Mouse (Mus musculus) lung, postnatal 0 days (tissue): ENCODE measurements around the gene Skil. TPM values are rescaled to one million over a fixed set of nuclear protein-coding genes. Genes with fewer than 3 reads are reported as not detected.
"Not testable (repeated sequence)": the region's sequence is repeated elsewhere in the genome, so short reads cannot be mapped to it uniquely, and the experiment has no call there.

Experiments
- ATAC-seq: fragments of 200-750 bp; cut with Nextera tagmentation; 2 replicates; pipeline ENCODE4 v1.8.0; 2017; ENCODE audit warnings: moderate library complexity
- DNase-seq: peaks from one replicate; pipeline ENCODE4 v3.0.0-alpha.2; 2016; ENCODE audit warnings: low spot score
- H3K27ac ChIP-seq: fragments of 300-500 bp; sonication (generic); 2 replicates; pipeline ENCODE4 v1.5.1; 2014; ENCODE audit warnings: antibody characterized with exemption, mild to moderate bottlenecking, low read length, mixed read lengths
- H3K27me3 ChIP-seq: fragments of 300-500 bp; sonication (generic); replicated peaks from 2 replicates; pipeline ENCODE4 v1.6.1; 2014; ENCODE audit warnings: low read length, mixed read lengths; ENCODE audit not compliant: insufficient read depth
- H3K36me3 ChIP-seq: fragments of 300-500 bp; sonication (generic); 2 replicates; pipeline ENCODE4 v1.6.1; 2014; ENCODE audit warnings: low read length, mixed read lengths; ENCODE audit not compliant: insufficient read depth
- H3K4me1 ChIP-seq: fragments of 300-500 bp; sonication (generic); 2 replicates; pipeline ENCODE4 v1.6.1; 2014; ENCODE audit warnings: antibody characterized with exemption, low read depth, low read length, mixed read lengths; ENCODE audit not compliant: insufficient read depth
- H3K4me2 ChIP-seq: fragments of 300-500 bp; sonication (generic); replicated peaks from 2 replicates; pipeline ENCODE4 v1.6.1; 2014; ENCODE audit warnings: low read depth, mild to moderate bottlenecking, low read length, moderate library complexity, mixed read lengths
- H3K4me3 ChIP-seq: fragments of 300-500 bp; sonication (generic); 2 replicates; pipeline ENCODE4 v1.5.1; 2014; ENCODE audit warnings: low read depth, low read length
- H3K9ac ChIP-seq: fragments of 300-500 bp; sonication (generic); replicated peaks from 2 replicates; pipeline ENCODE4 v1.6.1; 2014; ENCODE audit warnings: low read depth, mild to moderate bottlenecking
- H3K9me3 ChIP-seq: fragments of 300-500 bp; sonication (generic); 2 replicates; pipeline ENCODE4 v1.6.1; 2016; ENCODE audit warnings: low read length, mixed read lengths
- CTCF ChIP-seq: IDR thresholded peaks from 2 replicates; pipeline ENCODE4 v1.5.1; 2016; ENCODE audit warnings: antibody characterized with exemption, mild to moderate bottlenecking
- EP300 ChIP-seq: IDR thresholded peaks from 2 replicates; pipeline ENCODE4 v1.6.1; 2016; ENCODE audit warnings: antibody characterized with exemption, mild to moderate bottlenecking, control low read depth
- WGBS: fragments of 180-500 bp; shearing (Covaris S2); extraction: QIAGEN DNeasy Blood & Tissue Kit; methylation state at CpG from one replicate; pipeline ENCODE4 v1.1.7; 2014; 5-methylcytosine and 5-hydroxymethylcytosine counted together
- polyA plus RNA-seq: library from polyadenylated mRNA; unstranded; fragments of >200 nt; fragmentation: Nextera tagmentation; extraction: Ambion mirVana; gene quantifications from 2 replicates; pipeline ENCODE4 v1.2.1, GENCODE M21; 2015

The Skil gene
- polyA plus RNA-seq, 1 experiment from 2014 or later = 24.8 TPM

- H3K9me3 ChIP-seq = no peaks in the 10 kb centered on the region
- no peak overlapping the region for H3K4me2 ChIP-seq
- DNase-seq (no peak), ATAC-seq (no peak)
- 41% methylated on average over 4 of the region's 4 CpGs for WGBS
- H3K36me3 ChIP-seq = no peaks in the 10 kb centered on the region
- no peak overlapping the region for H3K9ac ChIP-seq
- H3K4me1 ChIP-seq = no peaks in the 10 kb centered on the region
- H3K27ac ChIP-seq = no peak overlapping the region
- no peak for TF ChIP-seq CTCF
- no peak for TF ChIP-seq EP300
- H3K27me3 ChIP-seq = no peaks in the 10 kb centered on the region
- H3K4me3 ChIP-seq = no peak overlapping the region
These were observed 34.9 kb downstream of the Skil start for GRCm38 (mm10) chr3:31129766-31130165.

- Histone ChIP-seq H3K4me2 (no peak overlapping the region), H3K36me3 (no peaks in the 10 kb centered on the region), H3K9me3 (no peaks in the 10 kb centered on the region), H3K27me3 (no peaks in the 10 kb centered on the region), H3K27ac (no peak overlapping the region), H3K4me1 (no peaks in the 10 kb centered on the region), H3K4me3 (no peak overlapping the region), H3K9ac (no peak overlapping the region)
- 0 out of 2 replicates have a peak, but pooled peaks have one; percentile 9 for TF ChIP-seq EP300
- no peak for TF ChIP-seq CTCF
- DNase-seq (peak; percentile 9), ATAC-seq (no peak; the same call in 1 of the 2 replicates)
- 9% methylated on average over 5 of the region's 5 CpGs for WGBS
These were observed 38.8 kb downstream of the Skil start for GRCm38 (mm10) chr3:31133664-31134063.

- Histone ChIP-seq H3K4me3 (no peak overlapping the region), H3K27me3 (no peaks in the 10 kb centered on the region), H3K27ac (no peak overlapping the region), H3K9me3 (no peaks in the 10 kb centered on the region), H3K36me3 (no peaks in the 10 kb centered on the region), H3K9ac (no peak overlapping the region), H3K4me1 (no peaks in the 10 kb centered on the region), H3K4me2 (no peak overlapping the region)
- ATAC-seq (peak; percentile 19; the same call in 1 of the 2 replicates), DNase-seq (no peak)
- 80% methylated on average over 8 of the region's 8 CpGs for WGBS
- TF ChIP-seq CTCF (no peak), EP300 (no peak)
These were observed 39.4 kb downstream of the Skil start for GRCm38 (mm10) chr3:31134246-31134645.

- ATAC-seq (no peak), DNase-seq (no peak)
- no peak overlapping the region for H3K4me3 ChIP-seq
- no peaks in the 10 kb centered on the region for H3K36me3 ChIP-seq
- H3K4me1 ChIP-seq = no peaks in the 10 kb centered on the region
- H3K27ac ChIP-seq = no peak overlapping the region
- no peak overlapping the region for H3K9ac ChIP-seq
- WGBS = 33% methylated on average over 7 of the region's 7 CpGs
- H3K27me3 ChIP-seq = no peaks in the 10 kb centered on the region
- H3K9me3 ChIP-seq = no peaks in the 10 kb centered on the region
- no peak for TF ChIP-seq EP300
- no peak for TF ChIP-seq CTCF
- H3K4me2 ChIP-seq = no peak overlapping the region
These were observed 39.8 kb downstream of the Skil start for GRCm38 (mm10) chr3:31134696-31135095.

- H3K9ac ChIP-seq, H3K9me3 ChIP-seq, H3K4me2 ChIP-seq, ATAC-seq, H3K36me3 ChIP-seq, H3K27me3 ChIP-seq, H3K4me3 ChIP-seq, DNase-seq, H3K27ac ChIP-seq, H3K4me1 ChIP-seq: not testable (repeated sequence)
- 62% methylated on average over 4 of the region's 4 CpGs for WGBS
These were observed 41.7 kb downstream of the Skil start for GRCm38 (mm10) chr3:31136591-31136990.

- H3K27ac ChIP-seq = no peak overlapping the region
- no peaks in the 10 kb centered on the region for H3K9me3 ChIP-seq
- 56% methylated on average over 13 of the region's 13 CpGs for WGBS
- no peak overlapping the region for H3K4me3 ChIP-seq
- H3K36me3 ChIP-seq = no peaks in the 10 kb centered on the region
- H3K9ac ChIP-seq = no peak overlapping the region
- DNase-seq (peak; percentile 76), ATAC-seq (no peak; the same call in 1 of the 2 replicates)
- no peaks in the 10 kb centered on the region for H3K27me3 ChIP-seq
- no peaks in the 10 kb centered on the region for H3K4me1 ChIP-seq
- no peak overlapping the region for H3K4me2 ChIP-seq
- no peak; the same call in 1 of the 2 replicates for TF ChIP-seq EP300
- peak; percentile 82 for TF ChIP-seq CTCF
These were observed 43.9 kb downstream of the Skil start for GRCm38 (mm10) chr3:31138454-31139424.
